Mouse (Mus musculus): ENCODE results near the gene 1700012B07Rik. TPM values are rescaled to one million over a fixed set of nuclear protein-coding genes. Genes with fewer than 3 reads are reported as not detected.

The 1700012B07Rik gene
- polyA plus RNA-seq, 1 experiment from 2014 or later, result 0.59 TPM

DNA sequence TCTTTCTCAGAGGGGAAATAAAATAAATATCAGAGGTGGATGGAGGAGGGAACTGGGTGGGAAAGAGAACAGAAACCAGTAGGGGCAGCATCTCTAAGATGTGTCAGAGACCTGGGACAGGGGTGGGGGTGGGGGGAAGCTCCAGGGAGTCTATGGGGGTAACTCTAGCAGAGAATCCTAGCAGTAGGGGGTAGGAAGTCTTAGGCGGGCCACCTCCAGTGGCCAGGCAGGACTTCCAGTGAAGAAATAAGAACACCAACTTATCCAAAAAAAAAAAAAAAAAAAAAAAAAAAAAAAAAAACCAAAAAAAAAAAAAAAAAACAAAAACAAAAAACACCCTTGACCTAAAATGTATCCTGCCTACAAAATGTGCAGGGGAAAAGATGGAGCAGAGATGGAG is 26.3 kb downstream of the 1700012B07Rik start:
- no peaks in the 10 kb centered on the region for H3K36me3 ChIP-seq (replicated peaks; ENCODE audit: insufficient read depth, low read length)
- WGBS (ENCODE audit: insufficient replicate concordance), result 74% methylated on average over 1 of the region's 1 CpGs
- ATAC-seq (no peak), DNase-seq (no peak)
- no peaks in the 10 kb centered on the region for H3K9me3 ChIP-seq (ENCODE audit: low read length)
- no peaks in the 10 kb centered on the region for H3K4me1 ChIP-seq (ENCODE audit: insufficient read depth)
- no peak overlapping the region for H3K27ac ChIP-seq (ENCODE audit: low read depth)
- no peaks in the 10 kb centered on the region for H3K27me3 ChIP-seq (ENCODE audit: insufficient read depth, low read length)
- no peak overlapping the region for H3K4me2 ChIP-seq (ENCODE audit: low read depth, low read length)
- TF ChIP-seq CTCF (IDR thresholded peaks at IDR 0.05; ENCODE audit: low read depth) (no peak), EP300 (IDR thresholded peaks at IDR 0.05; ENCODE audit: low read depth) (no peak)
- H3K4me3 ChIP-seq (ENCODE audit: low read depth, low read length), result no peak overlapping the region
- H3K9ac ChIP-seq (replicated peaks), result no peak overlapping the region

DNA sequence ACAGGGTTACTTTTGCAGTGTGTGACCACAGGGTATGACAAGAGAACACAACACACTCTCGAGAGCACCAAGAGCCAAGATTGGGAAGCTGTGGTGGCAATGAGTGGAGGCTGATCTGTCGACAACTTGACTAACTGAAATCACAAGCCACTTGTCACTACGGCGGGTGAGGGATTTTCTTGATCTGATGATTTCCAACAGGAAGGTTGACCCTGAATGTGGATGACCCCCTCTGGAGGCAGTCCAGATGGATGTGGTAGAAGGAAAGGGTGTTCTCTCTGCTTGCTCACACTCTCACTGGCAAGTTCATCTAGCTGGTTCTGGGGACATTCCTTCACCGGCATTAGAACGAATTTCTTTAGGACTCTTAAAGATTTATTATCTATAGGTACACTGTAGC is 30.3 kb downstream of the 1700012B07Rik start:
- TF ChIP-seq EP300 (IDR thresholded peaks at IDR 0.05; ENCODE audit: low read depth) (no peak), CTCF (IDR thresholded peaks at IDR 0.05; ENCODE audit: low read depth) (no peak)
- DNase-seq, result no peak
- 78% methylated on average over 6 of the region's 6 CpGs for WGBS (ENCODE audit: insufficient replicate concordance)
- Histone ChIP-seq H3K36me3 (replicated peaks; ENCODE audit: insufficient read depth, low read length) (no peaks in the 10 kb centered on the region), H3K4me1 (ENCODE audit: insufficient read depth) (no peaks in the 10 kb centered on the region), H3K27ac (ENCODE audit: low read depth) (no peak overlapping the region), H3K27me3 (ENCODE audit: insufficient read depth, low read length) (no peaks in the 10 kb centered on the region), H3K9me3 (ENCODE audit: low read length) (no peaks in the 10 kb centered on the region), H3K9ac (replicated peaks) (no peak overlapping the region), H3K4me2 (ENCODE audit: low read depth, low read length) (no peak overlapping the region), H3K4me3 (ENCODE audit: low read depth, low read length) (no peak overlapping the region)
- ATAC-seq, result no peak

DNA sequence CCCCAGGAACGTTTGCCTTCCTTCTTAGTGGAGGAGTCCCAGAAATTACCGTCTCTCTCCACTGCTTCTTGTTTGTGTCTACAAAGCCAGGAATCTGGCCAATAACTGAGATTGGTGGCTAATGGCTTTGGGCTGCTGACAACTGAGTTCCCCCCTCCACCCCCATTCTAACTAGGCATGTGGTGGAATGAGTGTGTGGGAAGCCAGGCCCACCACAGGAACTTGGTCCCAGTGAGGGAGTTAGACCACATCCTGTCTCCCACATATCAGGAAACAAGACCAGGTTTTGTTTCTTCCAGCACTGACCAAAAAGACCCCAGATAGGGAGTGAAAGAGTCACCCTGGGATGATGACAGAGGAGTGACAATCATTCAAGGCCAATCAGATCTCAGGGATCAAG is 32.3 kb downstream of the 1700012B07Rik start:
- 54% methylated on average over 2 of the region's 2 CpGs for WGBS (ENCODE audit: insufficient replicate concordance)
- no peak for DNase-seq

DNA sequence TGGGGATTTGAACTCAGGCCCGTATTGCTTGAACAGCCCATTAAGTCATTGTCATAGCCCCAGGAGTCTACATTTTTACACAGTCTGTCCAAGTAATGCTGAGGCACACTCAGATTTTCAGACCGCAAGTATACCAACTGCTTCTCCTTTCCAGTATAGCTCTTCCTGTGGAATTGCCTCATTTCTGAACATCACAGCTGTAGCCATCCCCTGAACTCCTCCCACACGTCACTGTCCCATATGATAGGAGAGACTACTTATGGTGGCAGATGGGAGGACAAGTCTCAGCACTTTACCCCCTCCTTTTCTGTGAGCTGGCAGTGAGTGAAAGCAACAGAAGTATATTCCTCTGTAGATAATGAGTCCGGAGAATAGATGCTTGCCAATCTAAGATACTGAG is 34.3 kb downstream of the 1700012B07Rik start:
- Histone ChIP-seq H3K4me3 (ENCODE audit: low read depth, low read length) (no peak overlapping the region), H3K9me3 (ENCODE audit: low read length) (no peaks in the 10 kb centered on the region), H3K4me2 (ENCODE audit: low read depth, low read length) (no peak overlapping the region), H3K36me3 (replicated peaks; ENCODE audit: insufficient read depth, low read length) (no peaks in the 10 kb centered on the region), H3K27ac (ENCODE audit: low read depth) (no peak overlapping the region), H3K27me3 (ENCODE audit: insufficient read depth, low read length) (no peaks in the 10 kb centered on the region), H3K9ac (replicated peaks) (no peak overlapping the region), H3K4me1 (ENCODE audit: insufficient read depth) (no peaks in the 10 kb centered on the region)
- no peak for ATAC-seq
- DNase-seq, result no peak
- TF ChIP-seq CTCF (IDR thresholded peaks at IDR 0.05; ENCODE audit: low read depth) (no peak), EP300 (IDR thresholded peaks at IDR 0.05; ENCODE audit: low read depth) (no peak)
- WGBS (ENCODE audit: insufficient replicate concordance), result 71% methylated on average over 4 of the region's 4 CpGs

More for the DNA sequence above, 32.3 kb downstream of the 1700012B07Rik start:
- no peak for TF ChIP-seq EP300 (IDR thresholded peaks at IDR 0.05; ENCODE audit: low read depth)
- TF ChIP-seq CTCF (IDR thresholded peaks at IDR 0.05; ENCODE audit: low read depth), result no peak
- H3K9ac ChIP-seq (replicated peaks), result no peak overlapping the region
- no peak overlapping the region for H3K4me2 ChIP-seq (ENCODE audit: low read depth, low read length)
- H3K27me3 ChIP-seq (ENCODE audit: insufficient read depth, low read length), result no peaks in the 10 kb centered on the region
- no peaks in the 10 kb centered on the region for H3K9me3 ChIP-seq (ENCODE audit: low read length)
- ATAC-seq, result no peak
- no peaks in the 10 kb centered on the region for H3K36me3 ChIP-seq (replicated peaks; ENCODE audit: insufficient read depth, low read length)
- no peaks in the 10 kb centered on the region for H3K4me1 ChIP-seq (ENCODE audit: insufficient read depth)
- no peak overlapping the region for H3K4me3 ChIP-seq (ENCODE audit: low read depth, low read length)
- no peak overlapping the region for H3K27ac ChIP-seq (ENCODE audit: low read depth)

DNA sequence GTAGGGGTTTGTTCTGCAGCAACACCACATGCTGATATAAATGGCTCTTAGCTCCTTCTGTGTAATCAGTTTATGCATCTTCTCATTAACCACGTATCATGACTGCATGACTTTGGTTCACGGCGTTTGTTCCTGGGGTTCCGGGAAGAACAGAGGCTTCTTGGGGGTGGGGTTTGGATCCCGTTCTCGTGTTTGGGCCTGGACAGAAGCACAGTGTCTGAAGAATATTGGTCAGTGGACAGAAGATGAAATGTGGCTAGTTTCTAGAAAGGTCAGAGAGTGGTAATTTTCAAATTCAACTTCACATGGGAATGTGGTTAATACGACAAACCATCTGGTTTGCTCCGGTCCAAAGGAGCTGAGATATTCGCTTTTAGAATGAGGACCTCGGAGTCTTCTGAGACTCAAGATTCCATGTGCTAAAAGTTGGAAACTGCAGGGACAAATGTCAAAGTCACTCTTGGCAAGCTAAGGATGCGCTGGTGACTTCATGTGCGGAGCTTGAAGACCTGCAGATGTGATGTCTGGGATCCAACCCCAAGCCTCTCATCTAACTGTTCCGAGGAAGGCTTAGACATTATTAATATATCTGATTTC is 35.3 kb downstream of the 1700012B07Rik start:
- TF ChIP-seq CTCF (IDR thresholded peaks at IDR 0.05; ENCODE audit: low read depth), result no peak
- no peak for TF ChIP-seq EP300 (IDR thresholded peaks at IDR 0.05; ENCODE audit: low read depth)
- H3K27ac ChIP-seq (ENCODE audit: low read depth), result no peak overlapping the region
- no peak for ATAC-seq
- WGBS (ENCODE audit: insufficient replicate concordance), result 85% methylated on average over 13 of the region's 13 CpGs
- H3K27me3 ChIP-seq (ENCODE audit: insufficient read depth, low read length), result no peaks in the 10 kb centered on the region
- H3K4me3 ChIP-seq (ENCODE audit: low read depth, low read length), result no peak overlapping the region
- DNase-seq, result no peak
- H3K4me2 ChIP-seq (ENCODE audit: low read depth, low read length), result no peak overlapping the region
- H3K36me3 ChIP-seq (replicated peaks; ENCODE audit: insufficient read depth, low read length), result no peaks in the 10 kb centered on the region
- no peaks in the 10 kb centered on the region for H3K9me3 ChIP-seq (ENCODE audit: low read length)
- H3K4me1 ChIP-seq (ENCODE audit: insufficient read depth), result no peaks in the 10 kb centered on the region
- H3K9ac ChIP-seq (replicated peaks), result no peak overlapping the region

DNA sequence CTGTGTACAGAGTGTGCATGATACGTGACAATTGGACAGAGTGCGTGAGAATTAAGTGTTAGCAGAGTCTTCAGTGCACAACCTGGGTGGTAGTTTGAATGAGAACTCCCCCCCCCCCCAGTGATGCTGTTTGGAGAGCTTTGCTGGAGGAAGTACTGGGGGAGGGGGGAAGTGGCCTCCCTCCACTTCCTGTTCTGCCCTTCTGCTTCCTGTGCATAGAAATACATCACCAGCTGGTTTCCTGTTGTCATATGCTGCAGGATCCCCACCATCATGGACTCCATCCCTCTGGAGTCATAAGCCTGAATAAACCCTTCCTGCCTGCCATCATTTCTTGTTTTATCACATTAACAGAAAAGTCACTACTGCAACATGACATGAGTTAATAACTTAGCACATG is 35.9 kb downstream of the 1700012B07Rik start:
- Histone ChIP-seq H3K4me2 (ENCODE audit: low read depth, low read length) (no peak overlapping the region), H3K27me3 (ENCODE audit: insufficient read depth, low read length) (no peaks in the 10 kb centered on the region), H3K4me3 (ENCODE audit: low read depth, low read length) (no peak overlapping the region), H3K4me1 (ENCODE audit: insufficient read depth) (no peaks in the 10 kb centered on the region), H3K27ac (ENCODE audit: low read depth) (no peak overlapping the region), H3K9ac (replicated peaks) (no peak overlapping the region), H3K36me3 (replicated peaks; ENCODE audit: insufficient read depth, low read length) (no peaks in the 10 kb centered on the region), H3K9me3 (ENCODE audit: low read length) (no peaks in the 10 kb centered on the region)
- TF ChIP-seq EP300 (IDR thresholded peaks at IDR 0.05; ENCODE audit: low read depth), result no peak
- TF ChIP-seq CTCF (IDR thresholded peaks at IDR 0.05; ENCODE audit: low read depth), result no peak
- WGBS (ENCODE audit: insufficient replicate concordance), result 76% methylated on average over 2 of the region's 2 CpGs
- no peak for DNase-seq
- no peak for ATAC-seq

DNA sequence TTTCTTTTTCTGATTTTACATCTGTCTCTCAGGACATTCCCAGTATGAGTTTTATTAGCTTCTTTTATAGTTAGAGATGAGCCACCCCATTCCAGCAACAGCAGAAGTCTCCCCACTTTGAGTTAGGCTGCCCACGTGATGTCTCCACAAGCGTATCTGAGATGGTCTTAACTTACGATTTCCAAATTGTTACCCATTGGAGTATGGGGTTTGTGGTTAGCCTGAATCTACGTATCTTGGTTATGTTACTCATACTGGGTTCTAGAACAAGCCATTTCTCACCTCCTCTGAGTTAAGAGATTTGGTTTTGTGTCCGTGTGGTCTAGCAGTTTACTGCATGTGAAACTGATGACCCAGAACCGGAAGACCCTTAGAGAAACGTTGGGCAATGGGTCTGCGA is 37.6 kb downstream of the 1700012B07Rik start:
- Histone ChIP-seq H3K4me1 (ENCODE audit: insufficient read depth) (no peaks in the 10 kb centered on the region), H3K9ac (replicated peaks) (no peak overlapping the region), H3K27me3 (ENCODE audit: insufficient read depth, low read length) (no peaks in the 10 kb centered on the region), H3K4me2 (ENCODE audit: low read depth, low read length) (no peak overlapping the region), H3K9me3 (ENCODE audit: low read length) (no peaks in the 10 kb centered on the region), H3K4me3 (ENCODE audit: low read depth, low read length) (no peak overlapping the region), H3K27ac (ENCODE audit: low read depth) (no peak overlapping the region), H3K36me3 (replicated peaks; ENCODE audit: insufficient read depth, low read length) (no peaks in the 10 kb centered on the region)
- WGBS (ENCODE audit: insufficient replicate concordance), result 74% methylated on average over 8 of the region's 8 CpGs
- DNase-seq (no peak), ATAC-seq (no peak)
- TF ChIP-seq EP300 (IDR thresholded peaks at IDR 0.05; ENCODE audit: low read depth) (no peak), CTCF (IDR thresholded peaks at IDR 0.05; ENCODE audit: low read depth) (no peak)

Measured in liver, postnatal 0 days (tissue).